Mouse (Mus musculus) ovary, postnatal 36 days (tissue): ENCODE measurements around the gene Micall1.

Experiments
- DNase-seq: peaks from one replicate; pipeline ENCODE4 v3.0.0; 2022; ENCODE audit warnings: low spot score, mixed read lengths

Gene Micall1

GRCm38 (mm10) chr15:79097135-79097534, 11.6 kb upstream of the Micall1 start:
- DNase-seq = no peak

DNA sequence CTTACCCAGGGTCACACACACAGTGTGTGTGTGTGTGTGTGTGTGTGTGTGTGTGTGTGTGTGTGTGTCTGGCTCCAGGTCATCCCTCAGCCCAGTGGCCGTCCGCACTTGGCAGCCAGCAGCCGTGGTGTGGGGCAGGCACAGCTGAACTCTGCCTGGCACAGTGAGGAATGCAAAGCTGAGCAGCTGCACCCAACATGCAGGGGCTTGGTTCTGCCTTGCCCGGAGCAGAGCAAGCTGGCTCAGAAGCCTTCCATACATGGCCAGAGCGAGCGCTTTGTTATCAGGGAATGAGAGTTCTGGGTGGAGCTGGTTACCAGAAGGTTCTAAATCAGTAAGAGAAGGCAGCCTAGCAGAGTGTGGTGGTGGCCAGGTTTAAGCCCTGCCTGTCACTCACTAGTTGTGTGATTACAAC, 11.1 kb upstream of the Micall1 start:
- DNase-seq = peak; percentile 60

DNA sequence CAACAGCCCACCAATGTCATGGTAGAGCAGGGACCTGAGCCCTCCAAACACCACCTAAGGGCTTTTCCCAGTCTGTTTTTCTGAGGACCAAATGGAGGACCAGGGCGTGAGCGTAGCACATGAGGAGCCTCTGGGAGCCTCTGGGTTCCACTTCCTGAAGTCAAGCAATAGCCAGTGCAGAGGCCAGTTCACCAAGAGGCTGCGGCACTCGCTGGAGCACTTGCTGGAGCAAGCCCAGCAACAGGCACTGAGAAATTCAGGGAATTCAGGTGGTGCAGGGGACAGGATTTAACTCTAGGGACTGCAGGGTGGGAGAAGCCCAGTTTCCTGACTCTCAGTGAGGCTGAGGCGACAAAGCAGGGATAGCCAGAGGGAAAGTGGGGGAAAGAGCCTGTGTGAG, 10.5 kb upstream of the Micall1 start:
- DNase-seq = no peak

DNA sequence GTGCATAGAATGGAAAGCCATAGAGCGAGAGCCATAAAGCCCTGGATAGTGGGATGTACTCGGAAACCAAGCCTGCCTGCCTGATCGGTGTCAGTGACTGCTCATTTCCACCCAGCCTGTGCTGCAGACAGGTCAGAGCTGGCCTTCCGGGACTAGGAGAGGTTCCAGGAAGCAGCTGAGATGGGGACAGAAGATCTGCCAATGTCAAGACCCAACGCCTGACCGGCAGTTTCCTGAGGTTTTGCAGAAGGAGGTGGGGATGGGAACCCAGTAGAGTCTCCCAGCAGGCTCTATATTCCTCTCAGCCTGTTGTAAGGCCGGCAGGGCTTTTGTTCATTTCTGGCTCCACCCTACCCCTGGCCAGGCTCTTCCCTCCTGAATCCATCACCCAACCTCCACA, 9.8 kb upstream of the Micall1 start:
- no peak for DNase-seq

DNA sequence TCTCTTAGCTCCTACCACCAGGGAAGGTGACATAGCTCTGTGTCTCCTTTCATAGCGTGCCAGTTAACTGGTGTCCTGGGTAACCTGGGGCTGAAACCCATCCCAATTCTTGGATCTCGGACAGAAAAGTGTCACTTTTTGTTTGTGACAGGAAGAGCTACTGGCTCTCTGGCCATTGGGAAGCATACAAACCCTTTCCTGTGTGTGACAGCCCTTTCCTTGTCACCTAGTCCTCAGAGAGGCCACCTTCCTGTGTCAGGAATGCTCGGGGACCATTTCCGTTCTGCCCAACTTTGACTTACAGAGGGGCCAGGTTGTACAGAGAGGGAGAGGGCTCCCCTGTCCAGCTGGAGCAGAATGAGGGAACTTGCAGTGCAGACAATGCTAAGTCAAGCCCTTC, 9.2 kb upstream of the Micall1 start:
- no peak for DNase-seq

DNA sequence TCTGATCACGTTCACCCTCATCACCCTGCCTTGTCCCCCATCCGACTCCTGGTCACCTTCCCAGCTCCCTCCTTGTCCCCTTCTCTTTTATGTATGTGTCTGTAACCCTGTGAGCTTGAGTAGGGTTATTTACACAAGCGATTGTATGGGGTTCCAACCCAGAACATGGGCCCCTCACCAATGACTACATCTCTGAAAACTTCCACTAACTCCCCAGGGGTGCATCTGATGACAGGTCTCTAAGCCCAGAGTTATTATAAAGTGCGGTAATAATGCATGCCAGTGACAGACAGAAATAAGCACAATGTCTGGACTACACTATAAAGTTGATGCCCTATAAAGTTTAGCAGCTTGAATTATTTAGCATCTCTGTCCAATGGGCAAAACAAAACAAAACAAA, 8.3 kb upstream of the Micall1 start:
- DNase-seq = no peak

DNA sequence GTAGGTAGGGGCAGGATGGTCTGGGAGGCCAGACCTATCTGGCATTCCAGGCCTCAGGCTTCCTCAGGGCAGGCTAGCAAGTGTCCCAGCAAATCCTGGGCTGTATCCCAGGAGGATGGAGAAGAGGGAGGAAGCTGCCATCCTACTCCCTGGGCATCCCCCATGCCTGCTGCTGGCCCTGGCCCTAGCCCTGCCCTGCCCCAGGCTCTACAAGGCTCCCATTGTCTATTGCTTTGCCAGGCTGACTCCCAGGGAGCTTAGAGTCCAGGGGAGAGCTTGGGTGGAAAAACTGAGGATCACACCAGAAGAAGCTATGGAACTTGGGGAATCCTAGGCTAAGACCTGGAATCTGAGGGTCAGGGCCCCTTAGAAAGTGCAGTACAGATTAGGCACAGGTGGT, 7.2 kb upstream of the Micall1 start:
- DNase-seq = no peak

DNA sequence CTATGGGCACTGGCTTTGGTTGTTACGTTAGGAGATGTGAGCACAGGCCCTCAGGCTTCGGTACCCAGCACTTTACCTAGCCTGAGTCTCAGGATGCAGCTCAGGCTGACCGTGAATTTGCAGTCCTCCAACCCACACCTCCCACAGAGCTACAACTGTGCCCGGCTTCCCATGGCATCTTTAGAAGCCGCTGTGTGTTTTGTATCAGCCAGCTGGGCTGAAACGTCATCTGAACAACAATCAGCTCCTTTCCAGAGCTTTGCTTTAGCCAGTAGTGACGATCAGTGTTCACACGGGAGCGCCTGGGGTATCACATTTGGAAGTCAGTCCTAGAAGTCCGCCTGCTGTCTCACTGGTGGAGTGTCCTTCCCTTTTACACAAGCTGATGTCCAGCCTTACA, 5.4 kb upstream of the Micall1 start:
- no peak for DNase-seq

GRCm38 (mm10) chr15:79105804-79106203, 2.9 kb upstream of the Micall1 start:
- no peak for DNase-seq

DNA sequence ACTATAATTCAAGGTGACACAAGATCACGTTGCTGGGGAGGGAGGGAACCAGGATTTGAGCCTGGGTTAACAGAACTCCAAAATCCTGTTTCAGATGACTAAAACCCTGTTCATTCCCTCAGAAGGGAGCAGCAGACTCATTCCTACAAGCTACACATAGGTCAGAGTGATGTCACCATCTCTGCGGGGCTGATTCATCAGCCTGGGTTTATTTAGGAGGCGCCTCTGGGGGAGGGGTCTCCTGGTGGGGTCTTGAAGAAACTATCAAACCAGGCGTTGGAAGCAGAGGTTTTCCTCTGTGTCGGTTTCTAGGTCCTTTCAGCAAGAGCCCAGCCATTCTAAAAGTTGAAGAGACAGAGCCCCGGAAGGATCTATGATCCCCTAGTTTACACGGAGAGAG, 732 bp upstream of the Micall1 start:
- no peak for DNase-seq

GRCm38 (mm10) chr15:79109321-79109934, 730 bp downstream of the Micall1 start:
- DNase-seq = no peak

DNA sequence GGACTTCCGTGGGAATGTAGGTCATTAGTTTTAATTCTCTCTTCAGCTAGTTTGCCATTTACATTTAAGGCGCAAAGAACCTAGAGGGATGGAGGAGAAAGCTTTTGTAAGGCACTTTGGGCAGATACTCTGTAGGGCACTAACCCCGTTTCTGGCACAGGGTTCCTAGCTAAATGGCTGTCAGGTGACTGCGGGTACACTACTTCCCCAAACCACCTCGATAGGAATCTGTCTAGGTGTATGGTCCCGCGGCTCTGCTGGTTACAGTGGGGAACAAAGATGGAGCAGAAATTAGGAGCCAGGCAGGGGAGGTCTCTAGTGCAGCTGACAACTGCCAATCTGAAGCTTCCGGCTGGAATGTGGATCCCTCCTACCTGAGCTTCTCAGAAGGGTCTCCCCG, 1.3 kb downstream of the Micall1 start:
- no peak for DNase-seq

- no peak for DNase-seq
Measured at GRCm38 (mm10) chr15:79110528-79110927, 1.8 kb downstream of the Micall1 start.

DNA sequence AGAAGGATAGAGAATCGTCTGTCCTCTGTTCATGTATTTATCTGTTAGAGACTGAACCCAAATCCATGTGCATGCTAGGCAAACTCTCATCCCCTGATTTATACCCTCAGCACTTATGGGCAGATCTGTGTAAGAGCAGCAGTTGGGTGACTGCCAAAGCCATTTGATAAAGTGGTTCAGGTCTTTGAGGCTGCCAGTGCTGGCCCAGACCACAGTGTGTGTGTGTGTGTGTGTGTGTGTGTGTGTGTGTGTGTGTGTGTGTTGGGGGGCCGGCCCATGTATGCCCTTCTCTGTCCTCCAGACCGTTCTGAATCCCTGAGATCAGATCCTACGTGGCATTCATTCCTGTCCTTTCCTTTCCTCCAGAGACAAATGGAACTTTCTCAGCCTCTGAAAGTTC, 3.1 kb downstream of the Micall1 start:
- DNase-seq = no peak

DNA sequence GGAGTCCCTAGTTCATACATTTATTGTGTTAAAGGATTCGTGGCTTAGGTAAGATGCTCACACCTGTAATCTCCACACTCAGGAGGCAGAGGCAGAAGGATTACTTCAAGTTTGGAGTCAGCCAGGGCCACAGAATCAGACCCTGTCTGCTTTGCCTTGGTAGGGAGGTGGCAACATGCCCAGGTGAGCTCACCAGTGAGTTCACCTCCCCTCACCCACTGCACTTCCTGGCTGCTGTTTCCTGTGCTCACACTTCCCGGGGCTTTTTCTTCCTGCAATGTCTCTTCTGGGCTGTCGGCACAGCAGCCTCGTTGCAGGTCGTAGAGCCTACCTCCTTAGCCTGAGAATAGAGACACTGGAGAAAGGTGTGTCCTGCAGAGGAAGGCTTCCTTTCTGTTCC, 6.6 kb downstream of the Micall1 start:
- DNase-seq = no peak

DNA sequence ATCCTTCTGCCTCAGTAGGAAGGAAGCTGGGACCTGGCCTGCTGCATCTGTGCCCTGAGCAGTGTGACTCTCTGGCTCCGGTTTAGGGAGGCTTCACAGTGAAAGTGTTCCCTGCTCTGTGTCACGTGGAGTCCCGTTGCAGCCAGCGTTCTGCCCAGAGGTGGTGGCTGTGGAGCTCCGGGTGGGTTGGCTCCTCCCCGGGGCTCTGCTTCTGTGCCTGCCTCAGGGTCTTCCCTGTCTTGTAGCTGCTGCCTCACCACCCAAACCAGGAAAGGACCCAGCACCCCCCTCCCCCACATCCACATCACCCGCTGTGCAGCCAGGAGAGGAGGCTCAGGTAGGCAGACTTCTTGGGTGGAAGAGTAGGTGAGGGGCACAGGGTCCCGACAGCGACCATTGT, 10.8 kb downstream of the Micall1 start:
- no peak for DNase-seq

DNA sequence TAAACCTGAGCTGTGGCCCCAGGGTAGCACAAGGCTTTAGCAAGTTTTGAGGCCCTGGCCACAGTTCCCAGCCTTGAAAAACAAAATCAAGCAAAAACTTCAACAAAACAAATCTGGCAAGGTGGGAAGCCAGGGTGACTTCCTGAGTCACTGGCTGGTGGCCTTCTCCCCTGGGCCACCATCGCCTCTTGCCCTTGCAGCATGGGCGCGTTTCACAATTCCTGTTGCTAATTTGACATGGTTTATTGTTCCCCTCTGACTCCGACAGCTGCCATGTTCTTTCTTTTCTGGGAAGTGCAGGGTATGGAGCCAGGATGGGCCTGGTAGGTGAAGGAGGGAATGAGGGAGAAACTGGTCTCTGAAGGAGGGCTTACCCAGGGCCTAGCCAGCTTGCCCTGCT, 13.4 kb downstream of the Micall1 start:
- DNase-seq = no peak

- DNase-seq = no peak
Measured at GRCm38 (mm10) chr15:79122546-79122945, 13.8 kb downstream of the Micall1 start.

DNA sequence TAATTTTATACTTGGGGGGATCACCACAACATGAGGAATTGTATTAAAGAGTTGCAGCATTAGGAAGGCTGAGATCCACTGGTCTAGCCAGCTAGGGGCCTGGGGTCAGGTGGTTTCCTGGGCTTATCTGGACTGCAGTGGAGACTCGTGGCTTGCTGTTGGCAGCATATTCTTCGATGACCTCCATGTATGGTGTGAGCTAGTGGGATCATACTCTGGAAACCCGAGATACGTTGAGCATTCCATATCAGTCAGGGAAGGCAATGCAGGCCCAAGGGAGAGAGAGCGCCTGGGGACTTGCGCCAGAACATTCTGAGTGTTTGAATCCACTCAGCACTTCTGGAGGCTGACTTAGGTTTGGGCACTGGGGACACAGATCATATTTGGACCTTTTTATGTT, 15.1 kb downstream of the Micall1 start:
- DNase-seq = no peak

GRCm38 (mm10) chr15:79124331-79124875, 15.7 kb downstream of the Micall1 start:
- DNase-seq = no peak

- DNase-seq = no peak
Measured at GRCm38 (mm10) chr15:79126217-79126932, 17.7 kb downstream of the Micall1 start.

DNA sequence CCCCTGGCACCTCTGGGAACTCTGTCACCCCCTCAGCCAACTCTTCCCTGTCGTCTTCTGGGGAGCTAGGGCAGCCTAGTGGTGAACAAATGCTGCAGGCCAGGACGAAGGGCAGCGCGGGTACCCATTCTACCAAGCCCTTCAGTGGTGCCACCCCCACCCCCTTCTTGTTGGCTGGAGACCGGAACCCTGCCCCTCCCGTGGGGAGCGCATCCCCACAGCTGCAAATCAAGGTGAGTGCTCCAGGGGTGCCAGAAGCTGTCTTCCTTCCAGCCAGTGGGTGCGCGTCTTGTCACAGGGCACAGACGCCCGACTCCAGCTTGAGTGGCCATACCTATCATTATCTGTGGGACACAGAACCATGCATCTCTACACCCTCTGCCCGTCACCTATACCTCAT, 18.4 kb downstream of the Micall1 start:
- DNase-seq = no peak

- no peak for DNase-seq
Measured at GRCm38 (mm10) chr15:79128208-79128607, 19.5 kb downstream of the Micall1 start.

GRCm38 (mm10) chr15:79129311-79129710, 20.6 kb downstream of the Micall1 start:
- no peak for DNase-seq
